Mouse (Mus musculus): ENCODE data around the gene Gck. TPM values are rescaled to one million over a fixed set of nuclear protein-coding genes. Genes with fewer than 3 reads are reported as not detected.

The Gck gene
- polyA plus RNA-seq, 1 experiment from 2014 or later: 1.5 TPM

- Histone ChIP-seq H3K4me1 (ENCODE audit: control insufficient read depth, insufficient read depth, low read length) (no peaks in the 10 kb centered on the region), H3K4me2 (no peak overlapping the region), H3K4me3 (ENCODE audit: low read depth, low read length) (no peak overlapping the region), H3K9me3 (ENCODE audit: control insufficient read depth, low read length) (no peaks in the 10 kb centered on the region), H3K27me3 (ENCODE audit: control insufficient read depth, insufficient read depth, low read length) (no peaks in the 10 kb centered on the region), H3K36me3 (ENCODE audit: control insufficient read depth, insufficient read depth, low read length) (no peaks in the 10 kb centered on the region), H3K9ac (ENCODE audit: low read length) (no peak overlapping the region), H3K27ac (ENCODE audit: low read depth, low read length) (no peak overlapping the region)
- WGBS: 41% methylated on average over 17 of the region's 17 CpGs
- DNase-seq (ENCODE audit: low spot score, missing footprints): peak; percentile 62
- no peak for ATAC-seq (ENCODE audit: low FRiP score)
These were observed 29.4 kb downstream of the Gck start for GRCm38 (mm10) chr11:5920323-5920960.

DNA sequence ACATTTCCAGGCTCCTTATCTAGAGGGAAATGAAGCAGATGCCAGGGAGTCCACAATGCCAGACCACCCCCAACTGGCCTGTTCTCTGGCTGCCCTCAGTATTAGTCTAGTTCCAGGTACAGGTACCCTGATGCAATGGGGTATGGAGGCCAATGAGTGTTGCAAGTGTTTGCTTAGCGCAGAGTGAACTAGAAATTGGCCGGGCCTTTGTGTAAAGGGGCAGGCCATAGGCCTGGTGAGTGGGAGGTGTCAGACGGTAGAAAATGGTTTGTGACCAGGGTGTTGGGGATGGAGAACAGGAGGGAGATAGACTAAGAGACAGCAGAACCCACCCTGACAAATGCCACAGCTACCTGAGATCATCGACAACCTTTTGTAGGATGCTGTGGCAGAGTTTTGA is 30.3 kb downstream of the Gck start:
- DNase-seq (ENCODE audit: low spot score, missing footprints) (peak; percentile 4), ATAC-seq (ENCODE audit: low FRiP score) (no peak)
- no peak overlapping the region for H3K4me3 ChIP-seq (ENCODE audit: low read depth, low read length)
- no peak overlapping the region for H3K4me2 ChIP-seq
- H3K9me3 ChIP-seq (ENCODE audit: control insufficient read depth, low read length): no peaks in the 10 kb centered on the region
- H3K27me3 ChIP-seq (ENCODE audit: control insufficient read depth, insufficient read depth, low read length): no peaks in the 10 kb centered on the region
- no peak overlapping the region for H3K9ac ChIP-seq (ENCODE audit: low read length)
- H3K27ac ChIP-seq (ENCODE audit: low read depth, low read length): no peak overlapping the region
- WGBS: 94% methylated on average over 4 of the region's 4 CpGs
- H3K36me3 ChIP-seq (ENCODE audit: control insufficient read depth, insufficient read depth, low read length): no peaks in the 10 kb centered on the region
- no peaks in the 10 kb centered on the region for H3K4me1 ChIP-seq (ENCODE audit: control insufficient read depth, insufficient read depth, low read length)

DNA sequence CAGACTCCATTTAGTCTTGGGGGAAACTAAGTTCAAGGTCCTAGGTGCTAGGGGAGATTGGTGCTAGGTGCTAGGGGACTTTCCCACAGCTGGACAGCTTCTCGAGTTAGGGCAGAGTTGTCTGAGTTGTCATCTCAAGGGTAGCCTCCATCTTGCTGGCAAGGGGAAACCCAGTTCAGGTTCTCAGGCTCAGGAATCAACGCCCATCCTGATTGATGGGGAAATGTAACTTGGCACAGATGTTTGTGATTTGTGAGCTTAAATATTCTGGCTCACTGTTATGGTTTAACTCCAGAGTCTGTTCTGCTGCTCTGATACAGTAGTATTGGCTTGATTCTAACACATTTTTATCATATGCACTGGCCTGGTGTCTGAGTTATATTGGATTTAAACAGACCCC is 31.8 kb downstream of the Gck start:
- H3K27ac ChIP-seq (ENCODE audit: low read depth, low read length): no peak overlapping the region
- 85% methylated on average over 2 of the region's 2 CpGs for WGBS
- H3K36me3 ChIP-seq (ENCODE audit: control insufficient read depth, insufficient read depth, low read length): no peaks in the 10 kb centered on the region
- H3K27me3 ChIP-seq (ENCODE audit: control insufficient read depth, insufficient read depth, low read length): no peaks in the 10 kb centered on the region
- H3K9me3 ChIP-seq (ENCODE audit: control insufficient read depth, low read length): no peaks in the 10 kb centered on the region
- no peak overlapping the region for H3K9ac ChIP-seq (ENCODE audit: low read length)
- H3K4me1 ChIP-seq (ENCODE audit: control insufficient read depth, insufficient read depth, low read length): no peaks in the 10 kb centered on the region
- no peak overlapping the region for H3K4me3 ChIP-seq (ENCODE audit: low read depth, low read length)
- H3K4me2 ChIP-seq: no peak overlapping the region
- ATAC-seq (ENCODE audit: low FRiP score): no peak
- no peak for DNase-seq (ENCODE audit: low spot score, missing footprints)

DNA sequence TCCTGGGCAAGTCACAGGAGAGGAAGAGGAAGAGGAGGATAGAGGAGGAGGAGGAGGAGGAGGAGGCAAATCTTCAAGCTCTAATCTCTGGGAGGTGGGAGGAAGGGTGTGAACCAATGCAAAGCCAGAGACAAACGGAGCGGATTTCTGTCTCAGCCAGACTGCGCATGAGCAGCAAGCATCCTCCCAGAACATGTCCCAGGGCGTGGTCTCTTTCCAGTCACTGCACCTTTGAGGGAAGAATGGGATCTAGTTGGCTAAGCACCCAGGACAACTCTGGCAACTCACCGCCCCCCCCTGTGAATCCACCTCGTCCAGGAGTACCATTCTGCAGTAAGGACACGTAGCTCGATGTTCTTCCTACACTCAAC is 33.7 kb downstream of the Gck start:
- Histone ChIP-seq H3K27ac (ENCODE audit: low read depth, low read length) (no peak overlapping the region), H3K9me3 (ENCODE audit: control insufficient read depth, low read length) (no peaks in the 10 kb centered on the region), H3K4me2 (no peak overlapping the region), H3K4me3 (ENCODE audit: low read depth, low read length) (no peak overlapping the region), H3K4me1 (ENCODE audit: control insufficient read depth, insufficient read depth, low read length) (no peaks in the 10 kb centered on the region), H3K27me3 (ENCODE audit: control insufficient read depth, insufficient read depth, low read length) (no peaks in the 10 kb centered on the region), H3K9ac (ENCODE audit: low read length) (no peak overlapping the region), H3K36me3 (ENCODE audit: control insufficient read depth, insufficient read depth, low read length) (no peaks in the 10 kb centered on the region)
- ATAC-seq (ENCODE audit: low FRiP score): no peak
- DNase-seq (ENCODE audit: low spot score, missing footprints): peak; percentile 44
- WGBS: 74% methylated on average over 8 of the region's 8 CpGs

GRCm38 (mm10) chr11:5915429-5916177 is 34.3 kb downstream of the Gck start:
- 88% methylated on average over 5 of the region's 5 CpGs for WGBS
- ATAC-seq (ENCODE audit: low FRiP score): no peak
- no peaks in the 10 kb centered on the region for H3K27me3 ChIP-seq (ENCODE audit: control insufficient read depth, insufficient read depth, low read length)
- no peaks in the 10 kb centered on the region for H3K4me1 ChIP-seq (ENCODE audit: control insufficient read depth, insufficient read depth, low read length)
- H3K9me3 ChIP-seq (ENCODE audit: control insufficient read depth, low read length): no peaks in the 10 kb centered on the region
- H3K4me2 ChIP-seq: no peak overlapping the region
- peak; percentile 44 for DNase-seq (ENCODE audit: low spot score, missing footprints)
- H3K27ac ChIP-seq (ENCODE audit: low read depth, low read length): no peak overlapping the region
- no peaks in the 10 kb centered on the region for H3K36me3 ChIP-seq (ENCODE audit: control insufficient read depth, insufficient read depth, low read length)
- no peak overlapping the region for H3K4me3 ChIP-seq (ENCODE audit: low read depth, low read length)
- no peak overlapping the region for H3K9ac ChIP-seq (ENCODE audit: low read length)

- Histone ChIP-seq H3K27ac (ENCODE audit: low read depth, low read length) (no peak overlapping the region), H3K4me2 (no peak overlapping the region), H3K4me1 (ENCODE audit: control insufficient read depth, insufficient read depth, low read length) (no peaks in the 10 kb centered on the region), H3K27me3 (ENCODE audit: control insufficient read depth, insufficient read depth, low read length) (no peaks in the 10 kb centered on the region), H3K9ac (ENCODE audit: low read length) (no peak overlapping the region), H3K36me3 (ENCODE audit: control insufficient read depth, insufficient read depth, low read length) (no peaks in the 10 kb centered on the region), H3K4me3 (ENCODE audit: low read depth, low read length) (no peak overlapping the region), H3K9me3 (ENCODE audit: control insufficient read depth, low read length) (no peaks in the 10 kb centered on the region)
- DNase-seq (ENCODE audit: low spot score, missing footprints) (peak; percentile 41), ATAC-seq (ENCODE audit: low FRiP score) (no peak)
- 52% methylated on average over 5 of the region's 5 CpGs for WGBS
These were observed 34.9 kb downstream of the Gck start for GRCm38 (mm10) chr11:5914940-5915339.

- no peak overlapping the region for H3K4me3 ChIP-seq (ENCODE audit: low read depth, low read length)
- ATAC-seq (ENCODE audit: low FRiP score) (no peak), DNase-seq (ENCODE audit: low spot score, missing footprints) (peak; percentile 39)
- no peaks in the 10 kb centered on the region for H3K27me3 ChIP-seq (ENCODE audit: control insufficient read depth, insufficient read depth, low read length)
- no peaks in the 10 kb centered on the region for H3K36me3 ChIP-seq (ENCODE audit: control insufficient read depth, insufficient read depth, low read length)
- no peak overlapping the region for H3K4me2 ChIP-seq
- H3K27ac ChIP-seq (ENCODE audit: low read depth, low read length): no peak overlapping the region
- H3K9me3 ChIP-seq (ENCODE audit: control insufficient read depth, low read length): no peaks in the 10 kb centered on the region
- no peak overlapping the region for H3K9ac ChIP-seq (ENCODE audit: low read length)
- no peaks in the 10 kb centered on the region for H3K4me1 ChIP-seq (ENCODE audit: control insufficient read depth, insufficient read depth, low read length)
- 73% methylated on average over 4 of the region's 4 CpGs for WGBS
These were observed 35.9 kb downstream of the Gck start for GRCm38 (mm10) chr11:5913936-5914335.

DNA sequence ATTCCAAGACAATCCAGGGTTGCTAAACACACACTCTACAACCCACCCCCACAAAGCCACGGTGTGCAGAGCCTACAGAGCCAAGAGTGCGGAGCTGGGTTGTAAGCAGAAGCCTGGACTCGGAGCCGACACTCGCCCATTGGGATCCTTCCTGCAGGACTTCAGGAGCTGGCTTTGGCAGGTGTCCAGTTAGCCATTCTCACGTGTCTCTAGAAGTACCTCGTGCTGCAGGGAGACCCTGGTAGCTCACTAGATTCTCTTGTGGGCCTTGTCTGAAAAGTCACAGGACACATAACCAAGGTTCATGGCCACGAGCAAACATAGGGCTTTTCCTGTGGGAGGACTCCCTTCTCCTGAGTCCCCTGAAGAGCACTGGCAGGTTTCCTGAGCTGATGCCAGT is 36.6 kb downstream of the Gck start:
- Histone ChIP-seq H3K4me2 (no peak overlapping the region), H3K4me1 (ENCODE audit: control insufficient read depth, insufficient read depth, low read length) (no peaks in the 10 kb centered on the region), H3K36me3 (ENCODE audit: control insufficient read depth, insufficient read depth, low read length) (no peaks in the 10 kb centered on the region), H3K27me3 (ENCODE audit: control insufficient read depth, insufficient read depth, low read length) (no peaks in the 10 kb centered on the region), H3K9me3 (ENCODE audit: control insufficient read depth, low read length) (no peaks in the 10 kb centered on the region), H3K9ac (ENCODE audit: low read length) (no peak overlapping the region), H3K4me3 (ENCODE audit: low read depth, low read length) (no peak overlapping the region), H3K27ac (ENCODE audit: low read depth, low read length) (no peak overlapping the region)
- peak; percentile 74 for DNase-seq (ENCODE audit: low spot score, missing footprints)
- no peak for ATAC-seq (ENCODE audit: low FRiP score)
- 77% methylated on average over 8 of the region's 8 CpGs for WGBS

GRCm38 (mm10) chr11:5912635-5913034 is 37.2 kb downstream of the Gck start:
- no peak overlapping the region for H3K27ac ChIP-seq (ENCODE audit: low read depth, low read length)
- no peak overlapping the region for H3K4me3 ChIP-seq (ENCODE audit: low read depth, low read length)
- H3K36me3 ChIP-seq (ENCODE audit: control insufficient read depth, insufficient read depth, low read length): no peaks in the 10 kb centered on the region
- H3K4me2 ChIP-seq: no peak overlapping the region
- H3K9ac ChIP-seq (ENCODE audit: low read length): no peak overlapping the region
- no peaks in the 10 kb centered on the region for H3K9me3 ChIP-seq (ENCODE audit: control insufficient read depth, low read length)
- H3K4me1 ChIP-seq (ENCODE audit: control insufficient read depth, insufficient read depth, low read length): no peaks in the 10 kb centered on the region
- whole genome bisulfite sequencing: 31% methylated on average over 5 of the region's 5 CpGs
- ATAC-seq (ENCODE audit: low FRiP score): no peak
- peak; percentile 89 for DNase-seq (ENCODE audit: low spot score, missing footprints)
- H3K27me3 ChIP-seq (ENCODE audit: control insufficient read depth, insufficient read depth, low read length): no peaks in the 10 kb centered on the region
